Mouse (Mus musculus) midbrain, embryonic 12.5 days (tissue): ENCODE measurements at regions not wholly inside any gene's neighbourhood (a gene's known extent, or its start where the extent isn't known, plus 50 kb on each side); places are given as distances from the start of the nearest gene placed in this dataset.

Experiments used
- ATAC-seq: fragments of 200-750 bp; cut with Nextera tagmentation; 2 replicates; pipeline ENCODE4 v1.8.0; 2017; ENCODE audit warnings: low read depth, moderate TSS enrichment, moderate library complexity; ENCODE audit not compliant: low FRiP score
- H3K27ac ChIP-seq: fragments of 300-500 bp; sonication (generic); replicated peaks from 2 replicates; pipeline ENCODE4 v1.5.1; 2016; ENCODE audit warnings: mild to moderate bottlenecking
- H3K27me3 ChIP-seq: fragments of 300-500 bp; sonication (generic); 2 replicates; pipeline ENCODE4 v1.6.1; 2016; ENCODE audit warnings: mild to moderate bottlenecking
- H3K36me3 ChIP-seq: fragments of 300-500 bp; sonication (generic); 2 replicates; pipeline ENCODE4 v1.6.1; 2016
- H3K4me1 ChIP-seq: fragments of 300-500 bp; sonication (generic); 2 replicates; pipeline ENCODE4 v1.6.1; 2016
- H3K4me2 ChIP-seq: fragments of 300-500 bp; sonication (generic); replicated peaks from 2 replicates; pipeline ENCODE4 v1.6.1; 2016; ENCODE audit warnings: mild to moderate bottlenecking, moderate library complexity
- H3K4me3 ChIP-seq: fragments of 300-500 bp; sonication (generic); 2 replicates; pipeline ENCODE4 v1.5.1; 2016; ENCODE audit warnings: mild to moderate bottlenecking
- H3K9ac ChIP-seq: fragments of 300-500 bp; sonication (generic); replicated peaks from 2 replicates; pipeline ENCODE4 v1.6.1; 2016; ENCODE audit warnings: mild to moderate bottlenecking, moderate library complexity
- H3K9me3 ChIP-seq: fragments of 300-500 bp; sonication (generic); 2 replicates; pipeline ENCODE4 v1.6.1; 2016; ENCODE audit warnings: mild to moderate bottlenecking
- WGBS: fragments of 180-500 bp; shearing (Covaris S2); methylation state at CpG from one replicate; pipeline ENCODE4 v1.1.7; 2016; 5-methylcytosine and 5-hydroxymethylcytosine counted together

DNA sequence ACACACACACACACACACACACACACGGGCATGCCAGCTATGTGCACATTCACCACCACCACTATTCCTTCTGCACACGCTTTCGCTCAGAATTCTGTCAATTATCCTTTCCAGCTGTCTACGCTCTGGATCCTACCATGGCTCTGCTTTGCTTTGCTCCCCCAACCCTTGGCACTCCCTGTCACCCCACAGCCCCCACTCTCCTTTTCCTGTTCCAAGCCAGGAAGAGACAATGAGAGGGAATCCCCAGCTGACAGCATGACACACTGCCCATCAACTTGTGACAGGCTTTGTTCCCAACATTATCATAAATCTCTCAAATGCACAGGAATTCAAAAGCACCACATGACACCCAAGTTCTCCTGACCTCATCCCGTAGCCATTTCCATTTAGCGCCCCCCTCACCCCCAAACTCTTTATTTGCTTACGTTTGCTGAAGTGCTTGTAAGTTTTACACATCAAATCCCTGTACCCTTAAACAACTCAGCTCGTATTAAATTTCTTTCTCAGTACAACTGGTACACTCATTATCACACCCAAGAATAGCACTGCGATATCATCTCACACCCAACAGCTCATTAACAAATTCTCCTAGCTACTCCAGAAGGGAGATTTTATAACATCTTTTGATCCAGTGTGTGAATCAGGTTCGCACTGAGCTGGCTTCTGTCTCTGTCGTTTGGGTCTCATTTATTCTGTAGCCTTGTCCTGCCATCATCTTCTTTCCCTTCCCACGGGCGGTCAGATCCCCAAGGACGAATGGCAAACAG, 140.3 kb downstream of the Ptpn20 start:
- H3K9ac ChIP-seq: no peak overlapping the region
- H3K27me3 ChIP-seq: 0 out of 2 replicates have a peak, but pooled peaks cover 4% of the 10 kb centered on the region
- no peak overlapping the region for H3K4me3 ChIP-seq
- no peaks in the 10 kb centered on the region for H3K9me3 ChIP-seq
- 66% methylated on average over 14 of the region's 14 CpGs for WGBS
- H3K4me2 ChIP-seq: no peak overlapping the region
- ATAC-seq: no peak
- H3K27ac ChIP-seq: no peak overlapping the region
- H3K4me1 ChIP-seq: peaks cover 17% of the 10 kb centered on the region
- H3K36me3 ChIP-seq: no peaks in the 10 kb centered on the region

- no peak overlapping the region for H3K27ac ChIP-seq
- no peak for ATAC-seq
- 33% methylated on average over 5 of the region's 5 CpGs for WGBS
Observed at GRCm38 (mm10) chr14:33732698-33733097, 143.7 kb downstream of the Ptpn20 start.

GRCm38 (mm10) chr14:33734446-33735043, 145.5 kb downstream of the Ptpn20 start:
- Histone ChIP-seq H3K9me3 (no peaks in the 10 kb centered on the region), H3K4me1 (peaks cover 16% of the 10 kb centered on the region), H3K4me3 (no peak overlapping the region), H3K27ac (no peak overlapping the region), H3K9ac (no peak overlapping the region), H3K27me3 (0 out of 2 replicates have a peak, but pooled peaks cover 4% of the 10 kb centered on the region), H3K36me3 (no peaks in the 10 kb centered on the region), H3K4me2 (no peak overlapping the region)
- 66% methylated on average over 5 of the region's 5 CpGs for WGBS
- no peak for ATAC-seq

More at GRCm38 (mm10) chr14:33732698-33733097, 143.7 kb downstream of the Ptpn20 start:
- Histone ChIP-seq H3K27me3 (0 out of 2 replicates have a peak, but pooled peaks cover 4% of the 10 kb centered on the region), H3K9ac (no peak overlapping the region), H3K36me3 (no peaks in the 10 kb centered on the region), H3K4me2 (no peak overlapping the region), H3K4me1 (peaks cover 22% of the 10 kb centered on the region), H3K4me3 (no peak overlapping the region), H3K9me3 (no peaks in the 10 kb centered on the region)

DNA sequence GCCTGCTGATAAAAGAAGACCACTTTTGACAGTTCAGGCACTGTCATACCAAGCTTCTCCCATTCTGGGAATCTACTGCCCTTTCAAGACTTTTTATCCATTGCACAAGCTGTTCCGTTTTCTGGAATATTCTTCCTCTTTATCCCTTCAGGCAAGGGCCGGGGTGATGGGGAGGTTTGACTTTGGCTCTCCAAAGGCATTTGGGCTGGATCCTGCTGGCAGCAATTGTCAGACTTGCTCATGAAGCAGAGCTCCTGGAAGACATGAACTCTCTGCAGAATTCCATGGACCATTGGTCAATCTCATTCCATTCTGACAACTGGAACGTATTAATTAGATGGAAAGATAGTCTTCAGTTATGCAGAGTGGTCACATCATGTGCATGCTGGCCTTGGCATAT, 146.6 kb downstream of the Ptpn20 start:
- Histone ChIP-seq H3K4me1 (peaks cover 13% of the 10 kb centered on the region), H3K27ac (no peak overlapping the region), H3K4me2 (no peak overlapping the region), H3K36me3 (no peaks in the 10 kb centered on the region), H3K4me3 (no peak overlapping the region), H3K9me3 (no peaks in the 10 kb centered on the region), H3K9ac (no peak overlapping the region), H3K27me3 (0 out of 2 replicates have a peak, but pooled peaks cover 4% of the 10 kb centered on the region)
- ATAC-seq: no peak
- 84% methylated on average over 3 of the region's 3 CpGs for WGBS

DNA sequence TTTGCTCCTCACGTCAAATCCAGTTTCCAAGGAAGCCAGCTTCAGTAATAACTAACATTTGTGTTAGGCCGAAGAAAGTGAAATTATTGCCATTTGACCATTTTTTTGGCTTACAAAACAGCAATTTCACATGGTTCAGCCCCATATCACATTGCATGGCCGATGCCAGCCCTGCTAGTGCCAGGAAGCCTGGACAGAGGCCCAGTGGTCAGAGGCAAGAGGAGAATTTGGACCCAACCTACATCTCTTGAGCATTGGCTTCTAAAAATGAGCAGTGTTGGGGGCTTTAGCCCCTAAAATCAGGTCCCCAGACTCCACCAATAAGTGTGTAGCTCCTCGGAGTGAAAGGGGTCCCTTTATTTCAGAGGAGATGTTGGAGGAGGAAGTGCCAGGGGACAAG, 157.2 kb downstream of the Ptpn20 start:
- no peaks in the 10 kb centered on the region for H3K27me3 ChIP-seq
- ATAC-seq: no peak
- H3K4me1 ChIP-seq: no peaks in the 10 kb centered on the region
- H3K4me3 ChIP-seq: no peak overlapping the region
- no peak overlapping the region for H3K27ac ChIP-seq
- H3K36me3 ChIP-seq: no peaks in the 10 kb centered on the region
- WGBS: 92% methylated on average over 4 of the region's 4 CpGs
- no peak overlapping the region for H3K9ac ChIP-seq
- no peaks in the 10 kb centered on the region for H3K9me3 ChIP-seq
- no peak overlapping the region for H3K4me2 ChIP-seq

GRCm38 (mm10) chr14:33759656-33760055, 163.7 kb upstream of the Gdf10 start:
- WGBS: 69% methylated on average over 7 of the region's 7 CpGs
- no peak for ATAC-seq
- Histone ChIP-seq H3K4me2 (no peak overlapping the region), H3K36me3 (no peaks in the 10 kb centered on the region), H3K9ac (no peak overlapping the region), H3K27me3 (no peaks in the 10 kb centered on the region), H3K9me3 (peaks cover 6% of the 10 kb centered on the region; the same call in 1 of the 2 replicates), H3K4me1 (no peaks in the 10 kb centered on the region), H3K4me3 (no peak overlapping the region), H3K27ac (no peak overlapping the region)

DNA sequence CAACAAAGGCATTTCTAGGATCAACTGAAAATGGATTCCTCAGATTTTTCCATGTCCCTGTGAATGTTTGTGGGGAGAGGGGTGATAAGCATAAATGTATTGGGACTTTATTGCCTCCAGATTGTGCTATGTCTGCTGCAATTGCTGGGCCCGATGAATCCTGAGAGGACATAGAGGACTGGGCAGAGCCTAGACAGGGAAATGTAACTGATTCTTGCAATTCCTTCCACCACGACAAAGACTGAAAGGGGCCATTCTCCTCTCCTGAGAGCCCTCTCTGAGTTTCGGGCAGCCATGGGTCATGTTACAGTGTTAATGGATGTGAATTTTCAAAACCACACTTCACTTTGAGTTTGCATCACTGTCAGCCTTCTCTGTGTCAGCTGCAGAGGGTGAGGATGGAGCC, 159.7 kb upstream of the Gdf10 start:
- Histone ChIP-seq H3K36me3 (no peaks in the 10 kb centered on the region), H3K9ac (no peak overlapping the region), H3K9me3 (no peaks in the 10 kb centered on the region), H3K4me3 (no peak overlapping the region), H3K4me2 (no peak overlapping the region), H3K27me3 (no peaks in the 10 kb centered on the region), H3K4me1 (no peaks in the 10 kb centered on the region), H3K27ac (no peak overlapping the region)
- 74% methylated on average over 3 of the region's 3 CpGs for WGBS
- ATAC-seq: no peak

DNA sequence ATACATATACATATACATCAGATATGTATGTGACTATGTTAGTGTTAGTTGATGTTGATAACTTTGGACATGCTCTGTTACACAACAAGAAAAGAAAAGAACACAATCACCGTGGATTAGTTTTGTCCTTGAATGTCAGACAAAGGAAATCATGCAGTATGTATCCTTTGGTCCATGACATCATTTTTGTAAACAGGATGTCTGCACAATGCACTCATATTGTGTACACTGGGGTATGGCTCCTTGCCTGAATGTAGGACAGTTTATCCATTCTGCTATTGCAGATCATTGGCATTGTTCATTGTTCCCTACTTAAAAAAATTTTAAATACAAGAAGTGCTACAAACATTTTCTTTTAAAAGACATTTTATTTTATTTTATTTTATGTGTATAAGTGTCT, 157.6 kb upstream of the Gdf10 start:
- no peaks in the 10 kb centered on the region for H3K27me3 ChIP-seq
- no peaks in the 10 kb centered on the region for H3K9me3 ChIP-seq
- WGBS: 83% methylated on average over 1 of the region's 1 CpGs
- no peak overlapping the region for H3K4me2 ChIP-seq
- no peak overlapping the region for H3K9ac ChIP-seq
- H3K27ac ChIP-seq: no peak overlapping the region
- H3K4me3 ChIP-seq: no peak overlapping the region
- H3K4me1 ChIP-seq: no peaks in the 10 kb centered on the region
- H3K36me3 ChIP-seq: no peaks in the 10 kb centered on the region
- ATAC-seq: no peak

DNA sequence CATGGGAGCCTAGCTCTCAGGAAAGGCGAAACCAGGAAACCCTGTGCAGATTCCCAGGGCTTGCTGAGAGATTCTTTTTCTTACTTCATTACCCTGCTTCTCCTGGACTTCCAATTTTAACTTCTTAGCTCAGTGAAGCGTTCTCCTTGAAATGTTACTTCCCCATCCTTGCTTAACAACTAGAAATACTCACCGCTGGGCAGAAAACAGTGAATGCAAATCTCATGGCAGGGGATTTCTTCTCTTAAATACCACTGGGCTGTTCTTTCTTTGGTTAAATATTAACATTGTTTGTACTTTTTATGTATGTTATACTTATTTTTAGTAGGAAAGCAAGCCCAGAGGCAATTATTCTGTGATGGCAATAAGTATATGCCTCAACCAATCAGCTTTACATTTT, 151.0 kb upstream of the Gdf10 start:
- Histone ChIP-seq H3K36me3 (no peaks in the 10 kb centered on the region), H3K9me3 (no peaks in the 10 kb centered on the region), H3K27me3 (no peaks in the 10 kb centered on the region), H3K9ac (no peak overlapping the region), H3K4me2 (no peak overlapping the region), H3K4me3 (no peak overlapping the region), H3K4me1 (no peaks in the 10 kb centered on the region), H3K27ac (no peak overlapping the region)
- 89% methylated on average over 3 of the region's 3 CpGs for WGBS
- ATAC-seq: no peak

GRCm38 (mm10) chr14:33789556-33789955, 133.8 kb upstream of the Gdf10 start:
- no peak overlapping the region for H3K4me2 ChIP-seq
- H3K9ac ChIP-seq: no peak overlapping the region
- no peaks in the 10 kb centered on the region for H3K4me1 ChIP-seq
- H3K9me3 ChIP-seq: no peaks in the 10 kb centered on the region
- no peak for ATAC-seq
- no peak overlapping the region for H3K4me3 ChIP-seq
- H3K27me3 ChIP-seq: no peaks in the 10 kb centered on the region
- H3K27ac ChIP-seq: no peak overlapping the region
- WGBS: 20% methylated on average over 2 of the region's 2 CpGs
- no peaks in the 10 kb centered on the region for H3K36me3 ChIP-seq

GRCm38 (mm10) chr14:33794262-33794661, 129.1 kb upstream of the Gdf10 start:
- WGBS: 78% methylated on average over 3 of the region's 3 CpGs
- no peak overlapping the region for H3K9ac ChIP-seq
- H3K9me3 ChIP-seq: no peaks in the 10 kb centered on the region
- peaks cover 6% of the 10 kb centered on the region; the same call in 1 of the 2 replicates for H3K4me1 ChIP-seq
- no peaks in the 10 kb centered on the region for H3K27me3 ChIP-seq
- H3K4me3 ChIP-seq: no peak overlapping the region
- H3K27ac ChIP-seq: no peak overlapping the region
- no peak overlapping the region for H3K4me2 ChIP-seq
- no peak for ATAC-seq
- no peaks in the 10 kb centered on the region for H3K36me3 ChIP-seq

DNA sequence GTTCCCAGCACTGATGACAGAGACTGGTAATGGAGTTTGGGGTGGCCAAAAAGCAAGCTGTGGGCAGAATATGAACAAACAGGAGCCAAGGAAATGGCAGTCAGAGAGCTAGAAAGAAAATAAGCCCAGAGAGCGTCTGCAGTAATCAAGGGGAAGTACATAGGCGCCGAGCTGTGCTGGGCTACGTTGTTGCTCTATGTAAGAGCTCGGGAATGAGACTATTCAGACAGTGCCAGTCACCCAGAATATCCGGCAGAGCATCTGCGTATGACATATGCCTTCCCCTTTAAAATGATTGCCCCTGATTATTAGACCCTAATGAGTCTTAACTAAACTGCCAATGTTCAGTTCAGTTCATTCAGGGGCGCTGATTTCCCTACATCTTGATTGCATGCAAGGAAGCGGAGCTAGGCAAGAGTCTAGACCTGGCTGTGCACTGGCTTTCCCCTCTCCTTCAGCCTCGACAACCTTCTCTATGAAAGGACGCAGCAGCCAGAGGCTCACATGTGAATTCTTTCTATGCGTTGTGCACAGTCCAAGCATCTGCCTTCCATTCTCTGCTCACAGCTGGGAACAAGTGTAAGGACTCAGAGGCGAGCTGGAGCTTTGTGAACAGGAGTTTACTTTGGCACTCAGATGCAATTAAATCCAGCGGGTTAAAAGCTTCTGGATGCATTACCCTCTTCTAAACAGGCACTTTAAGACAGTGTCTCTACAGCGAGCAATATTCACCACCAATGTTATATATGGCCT, 125.7 kb upstream of the Gdf10 start:
- Histone ChIP-seq H3K4me3 (no peak overlapping the region), H3K27ac (no peak overlapping the region), H3K27me3 (no peaks in the 10 kb centered on the region), H3K4me1 (peaks cover 6% of the 10 kb centered on the region; the same call in 1 of the 2 replicates), H3K4me2 (no peak overlapping the region), H3K36me3 (no peaks in the 10 kb centered on the region), H3K9ac (no peak overlapping the region), H3K9me3 (no peaks in the 10 kb centered on the region)
- ATAC-seq: no peak
- WGBS: 64% methylated on average over 15 of the region's 15 CpGs
